Mouse (Mus musculus): ENCODE data around the gene Tmem131.

Tmem131 gene

GRCm38 (mm10) chr1:36947448-36947847 lies 4.0 kb upstream of the Tmem131 start:
- H3K27me3 ChIP-seq (ENCODE audit: insufficient read depth, low read length): no peaks in the 10 kb centered on the region
- TF ChIP-seq CTCF (conservative IDR thresholded peaks at IDR 0.05; ENCODE audit: low read length): no peak
- TF ChIP-seq POU5F1 (IDR thresholded peaks at IDR 0.05; ENCODE audit: borderline replicate concordance, low read length): no peak
- TF ChIP-seq NANOG (IDR thresholded peaks at IDR 0.05; ENCODE audit: borderline replicate concordance, low read length): no peak
- no peaks in the 10 kb centered on the region for H3K9me3 ChIP-seq (ENCODE audit: low read length)
- H3K36me3 ChIP-seq (ENCODE audit: insufficient read depth, low read length): no peaks in the 10 kb centered on the region
- no peak overlapping the region for H3K4me3 ChIP-seq (replicated peaks; ENCODE audit: low read length)
- peaks cover 30% of the 10 kb centered on the region for H3K4me1 ChIP-seq (replicated peaks; ENCODE audit: low read depth, low read length)

- H3K36me3 ChIP-seq (ENCODE audit: insufficient read depth, low read length): 0 out of 2 replicates have a peak, but pooled peaks cover under 1% of the 10 kb centered on the region
- TF ChIP-seq CTCF (conservative IDR thresholded peaks at IDR 0.05; ENCODE audit: low read length) (no peak), NANOG (IDR thresholded peaks at IDR 0.05; ENCODE audit: borderline replicate concordance, low read length) (no peak), POU5F1 (IDR thresholded peaks at IDR 0.05; ENCODE audit: borderline replicate concordance, low read length) (no peak)
- H3K9me3 ChIP-seq (ENCODE audit: low read length): no peaks in the 10 kb centered on the region
- peak overlapping the region; percentile 96 for H3K4me3 ChIP-seq (replicated peaks; ENCODE audit: low read length)
- no peaks in the 10 kb centered on the region for H3K27me3 ChIP-seq (ENCODE audit: insufficient read depth, low read length)
- H3K4me1 ChIP-seq (replicated peaks; ENCODE audit: low read depth, low read length): peaks cover 81% of the 10 kb centered on the region
These were observed 3.1 kb downstream of the Tmem131 start for GRCm38 (mm10) chr1:36940381-36940762.

- H3K36me3 ChIP-seq (ENCODE audit: insufficient read depth, low read length): peaks cover 7% of the 10 kb centered on the region; the same call in 1 of the 2 replicates
- peaks cover 81% of the 10 kb centered on the region for H3K4me1 ChIP-seq (replicated peaks; ENCODE audit: low read depth, low read length)
- no peaks in the 10 kb centered on the region for H3K27me3 ChIP-seq (ENCODE audit: insufficient read depth, low read length)
- no peaks in the 10 kb centered on the region for H3K9me3 ChIP-seq (ENCODE audit: low read length)
- H3K4me3 ChIP-seq (replicated peaks; ENCODE audit: low read length): peak overlapping the region; percentile 96
- no peak for TF ChIP-seq POU5F1 (IDR thresholded peaks at IDR 0.05; ENCODE audit: borderline replicate concordance, low read length)
These were observed 3.7 kb downstream of the Tmem131 start for GRCm38 (mm10) chr1:36939506-36940380.

- no peaks in the 10 kb centered on the region for H3K9me3 ChIP-seq (ENCODE audit: low read length)
- no peaks in the 10 kb centered on the region for H3K27me3 ChIP-seq (ENCODE audit: insufficient read depth, low read length)
- peaks cover 15% of the 10 kb centered on the region; the same call in 1 of the 2 replicates for H3K36me3 ChIP-seq (ENCODE audit: insufficient read depth, low read length)
- peak overlapping the region; percentile 96 for H3K4me3 ChIP-seq (replicated peaks; ENCODE audit: low read length)
- peaks cover 81% of the 10 kb centered on the region for H3K4me1 ChIP-seq (replicated peaks; ENCODE audit: low read depth, low read length)
- TF ChIP-seq CTCF (conservative IDR thresholded peaks at IDR 0.05; ENCODE audit: low read length) (no peak), POU5F1 (IDR thresholded peaks at IDR 0.05; ENCODE audit: borderline replicate concordance, low read length) (no peak), NANOG (IDR thresholded peaks at IDR 0.05; ENCODE audit: borderline replicate concordance, low read length) (no peak)
These were observed 4.6 kb downstream of the Tmem131 start for GRCm38 (mm10) chr1:36938801-36939286.

- H3K27me3 ChIP-seq (ENCODE audit: insufficient read depth, low read length): no peaks in the 10 kb centered on the region
- H3K4me1 ChIP-seq (replicated peaks; ENCODE audit: low read depth, low read length): peaks cover 81% of the 10 kb centered on the region
- peaks cover 20% of the 10 kb centered on the region for H3K36me3 ChIP-seq (ENCODE audit: insufficient read depth, low read length)
- no peaks in the 10 kb centered on the region for H3K9me3 ChIP-seq (ENCODE audit: low read length)
- H3K4me3 ChIP-seq (replicated peaks; ENCODE audit: low read length): peak overlapping the region; percentile 96
- TF ChIP-seq POU5F1 (IDR thresholded peaks at IDR 0.05; ENCODE audit: borderline replicate concordance, low read length) (no peak), CTCF (conservative IDR thresholded peaks at IDR 0.05; ENCODE audit: low read length) (no peak), NANOG (IDR thresholded peaks at IDR 0.05; ENCODE audit: borderline replicate concordance, low read length) (no peak)
These were observed 5.1 kb downstream of the Tmem131 start for GRCm38 (mm10) chr1:36938348-36938747.

- H3K36me3 ChIP-seq (ENCODE audit: insufficient read depth, low read length): peaks cover 22% of the 10 kb centered on the region
- H3K9me3 ChIP-seq (ENCODE audit: low read length): no peaks in the 10 kb centered on the region
- H3K4me3 ChIP-seq (replicated peaks; ENCODE audit: low read length): peak overlapping the region; percentile 96
- no peak for TF ChIP-seq CTCF (conservative IDR thresholded peaks at IDR 0.05; ENCODE audit: low read length)
- no peak for TF ChIP-seq POU5F1 (IDR thresholded peaks at IDR 0.05; ENCODE audit: borderline replicate concordance, low read length)
- TF ChIP-seq NANOG (IDR thresholded peaks at IDR 0.05; ENCODE audit: borderline replicate concordance, low read length): no peak
- peaks cover 81% of the 10 kb centered on the region for H3K4me1 ChIP-seq (replicated peaks; ENCODE audit: low read depth, low read length)
- H3K27me3 ChIP-seq (ENCODE audit: insufficient read depth, low read length): no peaks in the 10 kb centered on the region
These were observed 5.8 kb downstream of the Tmem131 start for GRCm38 (mm10) chr1:36937648-36938047.

GRCm38 (mm10) chr1:36937015-36937414 lies 6.5 kb downstream of the Tmem131 start:
- TF ChIP-seq CTCF (conservative IDR thresholded peaks at IDR 0.05; ENCODE audit: low read length): no peak
- TF ChIP-seq POU5F1 (IDR thresholded peaks at IDR 0.05; ENCODE audit: borderline replicate concordance, low read length): no peak
- no peak for TF ChIP-seq NANOG (IDR thresholded peaks at IDR 0.05; ENCODE audit: borderline replicate concordance, low read length)
- Histone ChIP-seq H3K4me3 (replicated peaks; ENCODE audit: low read length) (peak overlapping the region; percentile 96), H3K4me1 (replicated peaks; ENCODE audit: low read depth, low read length) (peaks cover 81% of the 10 kb centered on the region), H3K36me3 (ENCODE audit: insufficient read depth, low read length) (peaks cover 26% of the 10 kb centered on the region), H3K9me3 (ENCODE audit: low read length) (no peaks in the 10 kb centered on the region), H3K27me3 (ENCODE audit: insufficient read depth, low read length) (no peaks in the 10 kb centered on the region)

- Histone ChIP-seq H3K4me1 (replicated peaks; ENCODE audit: low read depth, low read length) (peaks cover 79% of the 10 kb centered on the region), H3K27me3 (ENCODE audit: insufficient read depth, low read length) (no peaks in the 10 kb centered on the region), H3K36me3 (ENCODE audit: insufficient read depth, low read length) (peaks cover 28% of the 10 kb centered on the region), H3K9me3 (ENCODE audit: low read length) (no peaks in the 10 kb centered on the region), H3K4me3 (replicated peaks; ENCODE audit: low read length) (peak overlapping the region; percentile 96; the same call in 1 of the 2 replicates)
- no peak for TF ChIP-seq POU5F1 (IDR thresholded peaks at IDR 0.05; ENCODE audit: borderline replicate concordance, low read length)
- no peak for TF ChIP-seq CTCF (conservative IDR thresholded peaks at IDR 0.05; ENCODE audit: low read length)
- TF ChIP-seq NANOG (IDR thresholded peaks at IDR 0.05; ENCODE audit: borderline replicate concordance, low read length): no peak
These were observed 6.9 kb downstream of the Tmem131 start for GRCm38 (mm10) chr1:36936567-36936966.

Measured in E14TG2a.4 (cell line).